Mouse (Mus musculus) urinary bladder, postnatal 14 days (tissue): Measurements from ENCODE around the gene Adcy3.

Source experiments
- DNase-seq: peaks from one replicate; pipeline ENCODE4 v3.0.0; 2021; ENCODE audit warnings: low spot score

The Adcy3 gene

GRCm38 (mm10) chr12:4132941-4133846 is at the start of gene Adcy3:
Gene Adcy3, plus strand, starts transcription at chr12:4133103.
- peak; percentile 51 for DNase-seq

- no peak for DNase-seq
Observed at GRCm38 (mm10) chr12:4083441-4083840, 49.5 kb upstream of the Adcy3 start.

GRCm38 (mm10) chr12:4107383-4107782 is 25.5 kb upstream of the Adcy3 start:
- peak; percentile 80 for DNase-seq

- DNase-seq, result no peak
Observed at GRCm38 (mm10) chr12:4116132-4116531, 16.8 kb upstream of the Adcy3 start.

- no peak for DNase-seq
Observed at GRCm38 (mm10) chr12:4117136-4117535, 15.8 kb upstream of the Adcy3 start.

GRCm38 (mm10) chr12:4117579-4117978 is 15.3 kb upstream of the Adcy3 start:
- no peak for DNase-seq

- DNase-seq, result no peak
Observed at GRCm38 (mm10) chr12:4127346-4127745, 5.6 kb upstream of the Adcy3 start.

GRCm38 (mm10) chr12:4133847-4134212 is 927 bp downstream of the Adcy3 start:
- no peak for DNase-seq

- no peak for DNase-seq
Observed at GRCm38 (mm10) chr12:4143179-4143578, 10.3 kb downstream of the Adcy3 start.

- DNase-seq, result no peak
Observed at GRCm38 (mm10) chr12:4150936-4151335, 18.0 kb downstream of the Adcy3 start.

GRCm38 (mm10) chr12:4151969-4152368 is 19.1 kb downstream of the Adcy3 start:
- DNase-seq, result no peak

- DNase-seq, result no peak
Observed at GRCm38 (mm10) chr12:4157466-4157865, 24.6 kb downstream of the Adcy3 start.

GRCm38 (mm10) chr12:4158179-4158578 is 25.3 kb downstream of the Adcy3 start:
- no peak for DNase-seq

- DNase-seq, result no peak
Observed at GRCm38 (mm10) chr12:4158868-4159632, 26.1 kb downstream of the Adcy3 start.

GRCm38 (mm10) chr12:4160322-4160721 is 27.4 kb downstream of the Adcy3 start:
- no peak for DNase-seq

GRCm38 (mm10) chr12:4162886-4163285 is 30.0 kb downstream of the Adcy3 start:
- no peak for DNase-seq

- DNase-seq, result no peak
Observed at GRCm38 (mm10) chr12:4166970-4167369, 34.1 kb downstream of the Adcy3 start.

- DNase-seq, result no peak
Observed at GRCm38 (mm10) chr12:4169058-4169457, 36.2 kb downstream of the Adcy3 start.

- no peak for DNase-seq
Observed at GRCm38 (mm10) chr12:4169622-4170021, 36.7 kb downstream of the Adcy3 start.

GRCm38 (mm10) chr12:4173108-4173790 is 40.3 kb downstream of the Adcy3 start:
- no peak for DNase-seq

GRCm38 (mm10) chr12:4178839-4179238 is 45.9 kb downstream of the Adcy3 start:
- DNase-seq, result no peak

- no peak for DNase-seq
Observed at GRCm38 (mm10) chr12:4179671-4180233, 46.8 kb downstream of the Adcy3 start.
